Mouse (Mus musculus) spleen, adult 2 months (tissue): ENCODE results near the gene Ttbk2.

ENCODE experiments used
- CTCF ChIP-seq: fragments of 200-500 bp; IDR thresholded peaks from 2 replicates; pipeline ENCODE4 v1.5.1; 2011; ENCODE audit warnings: mild to moderate bottlenecking, inconsistent platforms; ENCODE audit not compliant: insufficient read depth, insufficient read length, insufficient replicate concordance; ENCODE audit errors: extremely low read depth
- POLR2A ChIP-seq: fragments of 200-500 bp; IDR thresholded peaks from 2 replicates; pipeline ENCODE4 v1.6.1; 2011; ENCODE audit warnings: low read depth, low read length, inconsistent platforms

DNA sequence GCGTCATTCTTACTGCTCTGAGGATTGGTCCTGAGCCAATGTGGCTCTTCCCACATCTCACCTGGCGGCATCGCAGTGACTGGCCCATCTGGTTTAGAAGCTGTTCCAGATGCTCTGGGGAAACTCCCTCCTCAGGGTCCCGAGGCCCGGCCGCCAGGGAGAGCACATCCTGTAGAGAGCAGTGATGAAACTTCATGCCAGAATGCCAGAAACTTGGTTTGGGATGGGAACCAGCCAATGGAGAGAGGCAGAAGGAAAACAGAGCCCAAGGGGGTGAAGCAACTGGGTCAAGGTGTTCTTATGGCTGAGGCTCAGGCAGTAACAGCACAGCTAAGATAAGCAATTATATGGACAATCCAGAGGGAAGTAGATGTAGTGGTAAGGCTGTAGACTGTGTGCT, 129.6 kb downstream of the Ttbk2 start:
- TF ChIP-seq CTCF = no peak
- no peak for TF ChIP-seq POLR2A
